Mouse (Mus musculus) midbrain, embryonic 11.5 days (tissue): ENCODE data around the gene Mvb12a. TPM values are rescaled to one million over a fixed set of nuclear protein-coding genes. Genes with fewer than 3 reads are reported as not detected.

ENCODE experiments used
- ATAC-seq: fragments of 200-750 bp; cut with Nextera tagmentation; 2 replicates; pipeline ENCODE4 v1.8.0; 2017; ENCODE audit warnings: moderate TSS enrichment, moderate library complexity; ENCODE audit not compliant: low FRiP score
- DNase-seq: peaks from one replicate; pipeline ENCODE4 v3.0.0; 2015; ENCODE audit warnings: low spot score; ENCODE audit errors: missing footprints
- H3K27ac ChIP-seq: fragments of 300-500 bp; sonication (generic); 2 replicates; pipeline ENCODE4 v1.5.1; 2014; ENCODE audit warnings: low read depth, low read length
- H3K27me3 ChIP-seq: fragments of 300-500 bp; sonication (generic); 2 replicates; pipeline ENCODE4 v1.6.1; 2014; ENCODE audit warnings: mild to moderate bottlenecking, low read length, moderate library complexity, mixed read lengths; ENCODE audit not compliant: control insufficient read depth, insufficient read depth
- H3K36me3 ChIP-seq: fragments of 300-500 bp; sonication (generic); 2 replicates; pipeline ENCODE4 v1.6.1; 2014; ENCODE audit warnings: mild to moderate bottlenecking, low read length, moderate library complexity, mixed read lengths; ENCODE audit not compliant: control insufficient read depth, insufficient read depth
- H3K4me1 ChIP-seq: fragments of 300-500 bp; sonication (generic); 2 replicates; pipeline ENCODE4 v1.6.1; 2014; ENCODE audit warnings: low read length; ENCODE audit not compliant: control insufficient read depth, insufficient read depth
- H3K4me2 ChIP-seq: fragments of 300-500 bp; sonication (generic); 2 replicates; pipeline ENCODE4 v1.6.1; 2014; ENCODE audit warnings: mild to moderate bottlenecking, moderate library complexity
- H3K4me3 ChIP-seq: fragments of 300-500 bp; sonication (generic); 2 replicates; pipeline ENCODE4 v1.5.1; 2014; ENCODE audit warnings: low read depth, low read length
- H3K9ac ChIP-seq: fragments of 300-500 bp; sonication (generic); 2 replicates; pipeline ENCODE4 v1.6.1; 2014; ENCODE audit warnings: low read length
- H3K9me3 ChIP-seq: fragments of 300-500 bp; sonication (generic); 2 replicates; pipeline ENCODE4 v1.6.1; 2016; ENCODE audit warnings: low read length; ENCODE audit not compliant: control insufficient read depth
- WGBS: fragments of 180-500 bp; shearing (Covaris S2); extraction: QIAGEN DNeasy Blood & Tissue Kit; methylation state at CpG from one replicate; pipeline ENCODE4 v1.1.7; 2014; 5-methylcytosine and 5-hydroxymethylcytosine counted together
- polyA plus RNA-seq: library from polyadenylated mRNA; unstranded; fragments of >200 nt; fragmentation: Nextera tagmentation; extraction: Ambion mirVana; gene quantifications from 2 replicates; pipeline ENCODE4 v1.2.1, GENCODE M21; 2014

The Mvb12a gene
- polyA plus RNA-seq, 1 experiment from 2014 or later, result 51.0 TPM

- no peaks in the 10 kb centered on the region for H3K9me3 ChIP-seq
- ATAC-seq, result no peak
- 77% methylated on average over 4 of the region's 4 CpGs for WGBS
- no peak overlapping the region for H3K9ac ChIP-seq
- no peaks in the 10 kb centered on the region for H3K27me3 ChIP-seq
- H3K4me2 ChIP-seq, result no peak overlapping the region
- no peak for DNase-seq
- no peak overlapping the region for H3K4me3 ChIP-seq
- H3K36me3 ChIP-seq, result no peaks in the 10 kb centered on the region
- no peaks in the 10 kb centered on the region for H3K4me1 ChIP-seq
- no peak overlapping the region for H3K27ac ChIP-seq
Observed at GRCm38 (mm10) chr8:71577856-71578387, 35.2 kb downstream of the Mvb12a start.

DNA sequence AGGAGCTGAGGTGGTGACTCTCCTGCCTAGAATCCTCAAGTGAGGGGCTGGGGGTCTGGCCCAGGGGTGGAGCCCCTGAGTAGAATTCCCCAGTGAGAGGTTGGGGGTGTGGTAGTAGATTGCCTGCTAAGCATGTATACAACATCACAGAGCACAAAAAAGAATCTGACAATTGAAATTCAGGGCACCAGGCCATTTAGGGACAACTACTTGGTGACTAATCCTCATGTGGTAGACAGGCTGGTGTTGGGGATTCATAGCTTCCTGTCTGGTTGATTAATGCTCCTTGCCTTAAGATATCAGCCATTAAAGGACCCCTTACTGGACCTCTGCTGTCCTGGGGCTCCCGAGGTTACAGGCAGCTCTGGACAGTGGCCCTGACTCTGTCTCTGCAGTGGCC, 36.3 kb downstream of the Mvb12a start:
- Histone ChIP-seq H3K4me2 (no peak overlapping the region), H3K9me3 (no peaks in the 10 kb centered on the region), H3K4me1 (no peaks in the 10 kb centered on the region), H3K9ac (no peak overlapping the region), H3K36me3 (no peaks in the 10 kb centered on the region; the same call in 1 of the 2 replicates), H3K4me3 (no peak overlapping the region), H3K27me3 (no peaks in the 10 kb centered on the region), H3K27ac (no peak overlapping the region)
- DNase-seq, result no peak
- ATAC-seq, result no peak
- WGBS, result 67% methylated on average over 1 of the region's 1 CpGs

DNA sequence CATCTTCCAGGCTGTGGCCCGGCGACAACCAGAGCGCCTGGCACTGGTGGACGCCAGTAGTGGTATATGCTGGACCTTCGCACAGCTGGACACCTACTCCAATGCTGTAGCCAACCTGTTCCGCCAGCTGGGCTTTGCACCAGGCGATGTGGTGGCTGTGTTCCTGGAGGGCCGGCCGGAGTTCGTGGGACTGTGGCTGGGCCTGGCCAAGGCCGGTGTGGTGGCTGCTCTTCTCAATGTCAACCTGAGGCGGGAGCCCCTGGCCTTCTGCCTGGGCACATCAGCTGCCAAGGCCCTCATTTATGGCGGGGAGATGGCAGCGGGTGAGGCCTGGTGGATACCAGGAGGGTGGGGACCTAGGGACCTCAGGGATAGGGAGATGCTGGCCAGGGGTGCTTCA, 36.8 kb downstream of the Mvb12a start:
- Histone ChIP-seq H3K9me3 (no peaks in the 10 kb centered on the region), H3K4me3 (no peak overlapping the region), H3K27ac (no peak overlapping the region), H3K4me1 (no peaks in the 10 kb centered on the region), H3K4me2 (no peak overlapping the region), H3K9ac (no peak overlapping the region), H3K27me3 (no peaks in the 10 kb centered on the region), H3K36me3 (peaks cover 3% of the 10 kb centered on the region)
- ATAC-seq (no peak), DNase-seq (no peak)
- WGBS, result 86% methylated on average over 14 of the region's 14 CpGs

DNA sequence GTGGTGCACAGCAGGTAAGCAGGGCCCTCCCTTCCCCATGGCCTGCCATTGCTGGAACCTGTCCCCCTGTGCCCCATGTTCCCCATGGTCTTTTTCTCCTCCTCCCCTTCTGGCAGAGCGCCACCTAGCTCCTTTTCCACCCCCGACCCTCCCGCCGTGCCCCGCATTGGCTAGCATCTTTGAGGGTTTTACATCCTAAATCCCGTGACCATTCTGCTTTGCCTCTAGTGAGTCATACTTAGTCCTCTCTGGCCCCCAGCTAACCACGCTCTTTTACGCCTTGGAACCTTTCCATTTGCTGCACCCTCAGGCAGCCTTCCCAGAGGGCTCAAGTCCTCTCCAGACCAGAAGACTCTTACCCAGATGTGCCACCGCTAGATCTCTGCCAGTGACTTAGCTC, 37.5 kb downstream of the Mvb12a start:
- H3K4me1 ChIP-seq, result no peaks in the 10 kb centered on the region
- WGBS, result 34% methylated on average over 9 of the region's 9 CpGs
- H3K9ac ChIP-seq, result no peak overlapping the region
- H3K36me3 ChIP-seq, result peaks cover 4% of the 10 kb centered on the region
- H3K27me3 ChIP-seq, result no peaks in the 10 kb centered on the region
- no peak for DNase-seq
- H3K27ac ChIP-seq, result no peak overlapping the region
- H3K4me2 ChIP-seq, result no peak overlapping the region
- no peak overlapping the region for H3K4me3 ChIP-seq
- H3K9me3 ChIP-seq, result no peaks in the 10 kb centered on the region
- no peak for ATAC-seq

GRCm38 (mm10) chr8:71586891-71587290, 44.2 kb downstream of the Mvb12a start:
- H3K36me3 ChIP-seq, result peaks cover 4% of the 10 kb centered on the region
- peaks cover 6% of the 10 kb centered on the region; the same call in 1 of the 2 replicates for H3K4me1 ChIP-seq
- ATAC-seq, result no peak
- H3K27ac ChIP-seq, result no peak overlapping the region
- 81% methylated on average over 2 of the region's 2 CpGs for WGBS
- no peak overlapping the region for H3K9ac ChIP-seq
- H3K27me3 ChIP-seq, result no peaks in the 10 kb centered on the region
- DNase-seq, result peak; percentile 90
- no peak overlapping the region for H3K4me2 ChIP-seq
- no peak overlapping the region for H3K4me3 ChIP-seq
- H3K9me3 ChIP-seq, result no peaks in the 10 kb centered on the region

- ATAC-seq (no peak), DNase-seq (no peak)
- H3K27ac ChIP-seq, result no peak overlapping the region
- peaks cover 14% of the 10 kb centered on the region for H3K4me1 ChIP-seq
- 71% methylated on average over 3 of the region's 3 CpGs for WGBS
- no peaks in the 10 kb centered on the region for H3K9me3 ChIP-seq
- no peak overlapping the region for H3K4me2 ChIP-seq
- no peak overlapping the region for H3K9ac ChIP-seq
- no peaks in the 10 kb centered on the region for H3K27me3 ChIP-seq
- peaks cover 4% of the 10 kb centered on the region for H3K36me3 ChIP-seq
- no peak overlapping the region for H3K4me3 ChIP-seq
Observed at GRCm38 (mm10) chr8:71588762-71589161, 46.0 kb downstream of the Mvb12a start.

DNA sequence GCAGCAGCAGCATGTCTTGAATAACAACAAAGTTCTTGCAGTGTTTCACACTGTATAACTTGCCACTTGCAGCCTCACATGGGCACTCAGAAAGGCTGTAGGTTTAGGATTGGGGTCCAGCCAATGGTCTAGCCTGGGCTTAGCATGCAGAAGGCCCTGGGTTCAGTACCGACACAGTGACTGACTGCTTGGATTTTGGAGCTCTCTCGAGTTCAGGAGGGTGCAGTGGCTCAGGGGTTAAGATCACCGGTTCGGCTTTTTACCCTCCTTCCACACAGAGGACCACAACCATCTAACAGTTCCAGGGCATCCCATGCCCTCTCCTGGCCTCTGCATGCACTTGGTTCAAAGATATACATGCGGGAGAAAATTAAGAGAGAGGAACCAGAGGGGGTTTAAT, 48.3 kb downstream of the Mvb12a start:
- DNase-seq (no peak), ATAC-seq (no peak)
- peaks cover 18% of the 10 kb centered on the region for H3K4me1 ChIP-seq
- peak overlapping the region; percentile 86 for H3K4me2 ChIP-seq
- H3K27me3 ChIP-seq, result no peaks in the 10 kb centered on the region
- peak overlapping the region; percentile 85 for H3K9ac ChIP-seq
- H3K4me3 ChIP-seq, result peak overlapping the region; percentile 69
- no peaks in the 10 kb centered on the region for H3K9me3 ChIP-seq
- WGBS, result 27% methylated on average over 5 of the region's 5 CpGs
- H3K36me3 ChIP-seq, result no peaks in the 10 kb centered on the region
- H3K27ac ChIP-seq, result peak overlapping the region; percentile 94; the same call in 1 of the 2 replicates

- Histone ChIP-seq H3K4me2 (peak within 1 kb of the TSS; percentile 86), H3K9me3 (no peaks in the 10 kb centered on the region), H3K4me1 (peaks cover 22% of the 10 kb centered on the region), H3K27ac (peak within 1 kb of the TSS; percentile 94), H3K4me3 (peak within 1 kb of the TSS; percentile 69), H3K36me3 (no peaks in the 10 kb centered on the region), H3K27me3 (no peaks in the 10 kb centered on the region), H3K9ac (peak within 1 kb of the TSS; percentile 85)
- DNase-seq (peak; percentile 99), ATAC-seq (peak; percentile 90)
- under 1% methylated on average over 60 of the region's 71 CpGs for WGBS
Observed at GRCm38 (mm10) chr8:71591471-71592373, 49.0 kb downstream of the Mvb12a start, which contains the start of gene Pgls. Pgls (plus strand) TSS chr8:71592176.
